Mouse (Mus musculus) testis, adult 2 months (tissue): Measurements from ENCODE around the gene Usp18. TPM values are rescaled to one million over a fixed set of nuclear protein-coding genes. Genes with fewer than 3 reads are reported as not detected.

ENCODE experiments used
- H3K27ac ChIP-seq: fragments of 200-500 bp; 2 replicates; pipeline ENCODE4 v1.5.1; 2012; ENCODE audit warnings: low read depth, low read length; ENCODE audit not compliant: control insufficient read depth, insufficient read depth
- H3K27me3 ChIP-seq: fragments of 200-500 bp; 2 replicates; pipeline ENCODE4 v1.6.1; 2012; ENCODE audit warnings: mild to moderate bottlenecking, low read length, moderate library complexity; ENCODE audit not compliant: control insufficient read depth, insufficient read depth
- H3K36me3 ChIP-seq: fragments of 200-500 bp; 2 replicates; pipeline ENCODE4 v1.6.1; 2012; ENCODE audit warnings: mild to moderate bottlenecking, low read length; ENCODE audit not compliant: control insufficient read depth, insufficient read depth
- H3K4me1 ChIP-seq: fragments of 200-500 bp; 2 replicates; pipeline ENCODE4 v1.6.1; 2012; ENCODE audit warnings: low read length; ENCODE audit not compliant: control insufficient read depth, insufficient read depth
- H3K4me3 ChIP-seq: fragments of 200-500 bp; 2 replicates; pipeline ENCODE4 v1.5.1; 2012; ENCODE audit warnings: low read depth, mild to moderate bottlenecking, low read length, moderate library complexity, mixed read lengths; ENCODE audit not compliant: control insufficient read depth
- CTCF ChIP-seq: fragments of 200-500 bp; IDR thresholded peaks from 2 replicates; pipeline ENCODE4 v1.5.1; 2012; ENCODE audit warnings: low read depth, mild to moderate bottlenecking, inconsistent platforms, low read length, moderate library complexity; ENCODE audit not compliant: control insufficient read depth, insufficient read depth, insufficient replicate concordance
- POLR2A ChIP-seq: fragments of 200-500 bp; IDR thresholded peaks from 2 replicates; pipeline ENCODE4 v1.6.1; 2012; ENCODE audit warnings: low read depth, mild to moderate bottlenecking, inconsistent platforms, low read length, moderate library complexity; ENCODE audit not compliant: control insufficient read depth
- polyA plus RNA-seq: library from polyadenylated mRNA; depleted of rRNA; stranded (reverse); fragments of >200 nt; gene quantifications from 2 replicates; pipeline ENCODE4 v1.2.3, GENCODE M21; 2012; rRNA removed

Usp18 gene
- polyA plus RNA-seq, 1 experiment = 0.49 TPM

- no peaks in the 10 kb centered on the region for H3K36me3 ChIP-seq
These were observed 54.8 kb downstream of the Usp18 start for GRCm38 (mm10) chr6:121300504-121300903.

GRCm38 (mm10) chr6:121303466-121304220, 57.9 kb downstream of the Usp18 start:
- TF ChIP-seq CTCF (no peak), POLR2A (no peak)
- Histone ChIP-seq H3K4me1 (no peaks in the 10 kb centered on the region; the same call in 1 of the 2 replicates), H3K27ac (no peak overlapping the region), H3K4me3 (no peak overlapping the region), H3K36me3 (no peaks in the 10 kb centered on the region), H3K27me3 (no peaks in the 10 kb centered on the region)

More at GRCm38 (mm10) chr6:121300504-121300903, 54.8 kb downstream of the Usp18 start:
- Histone ChIP-seq H3K4me3 (no peak overlapping the region), H3K4me1 (no peaks in the 10 kb centered on the region; the same call in 1 of the 2 replicates), H3K27me3 (no peaks in the 10 kb centered on the region), H3K27ac (no peak overlapping the region)
- no peak for TF ChIP-seq CTCF
- no peak for TF ChIP-seq POLR2A

GRCm38 (mm10) chr6:121304630-121305029, 58.9 kb downstream of the Usp18 start:
- TF ChIP-seq POLR2A = no peak
- no peaks in the 10 kb centered on the region for H3K27me3 ChIP-seq
- no peak overlapping the region for H3K27ac ChIP-seq
- no peak overlapping the region for H3K4me3 ChIP-seq
- no peaks in the 10 kb centered on the region; the same call in 1 of the 2 replicates for H3K4me1 ChIP-seq
- H3K36me3 ChIP-seq = no peaks in the 10 kb centered on the region

- Histone ChIP-seq H3K4me1 (no peaks in the 10 kb centered on the region), H3K27ac (no peak overlapping the region), H3K4me3 (no peak overlapping the region), H3K36me3 (no peaks in the 10 kb centered on the region), H3K27me3 (no peaks in the 10 kb centered on the region)
- TF ChIP-seq POLR2A (no peak), CTCF (no peak)
These were observed 59.9 kb downstream of the Usp18 start for GRCm38 (mm10) chr6:121305571-121305970.

GRCm38 (mm10) chr6:121310984-121311383, 65.3 kb downstream of the Usp18 start:
- no peaks in the 10 kb centered on the region for H3K4me1 ChIP-seq
- H3K27ac ChIP-seq = no peak overlapping the region
- H3K36me3 ChIP-seq = no peaks in the 10 kb centered on the region
- no peaks in the 10 kb centered on the region for H3K27me3 ChIP-seq
- H3K4me3 ChIP-seq = no peak overlapping the region
- TF ChIP-seq CTCF (no peak), POLR2A (no peak)

GRCm38 (mm10) chr6:121319099-121319498, 73.4 kb downstream of the Usp18 start:
- Histone ChIP-seq H3K27me3 (no peaks in the 10 kb centered on the region), H3K27ac (no peak overlapping the region), H3K4me3 (no peak overlapping the region), H3K4me1 (no peaks in the 10 kb centered on the region), H3K36me3 (no peaks in the 10 kb centered on the region)
- no peak for TF ChIP-seq POLR2A
- no peak for TF ChIP-seq CTCF

Other genes with a start within 250 kb of the Usp18 start
- gene Mical3, start 114.9 kb upstream of the Usp18 start, polyA plus RNA-seq = 199 and 216 TPM in 2 replicates
- gene Pex26, start 62.2 kb upstream of the Usp18 start, polyA plus RNA-seq = 6.4 and 8.7 TPM in 2 replicates
- gene Tuba8, start 35.2 kb upstream of the Usp18 start, polyA plus RNA-seq = 127 and 160 TPM in 2 replicates
- gene Slc6a13, start 54.3 kb downstream of the Usp18 start, polyA plus RNA-seq = 0.86 and 0.96 TPM in 2 replicates
- 0.81 and 1.7 TPM in 2 replicates for gene Slc6a12, start 97.2 kb downstream of the Usp18 start, polyA plus RNA-seq
- gene Iqsec3, start 227.8 kb downstream of the Usp18 start, polyA plus RNA-seq = 0.19 and 0.26 TPM in 2 replicates